Mouse (Mus musculus) olfactory bulb, adult 2 months (tissue): Measurements from ENCODE around the gene Ppp2r1b.

Experiments
- CTCF ChIP-seq: fragments of 200-500 bp; IDR thresholded peaks from 2 replicates; pipeline ENCODE4 v1.5.1; 2012; ENCODE audit warnings: low read depth, mild to moderate bottlenecking, low read length, moderate library complexity; ENCODE audit not compliant: insufficient read depth
- POLR2A ChIP-seq: fragments of 200-500 bp; IDR thresholded peaks from 2 replicates; pipeline ENCODE4 v1.6.1; 2012; ENCODE audit warnings: mild to moderate bottlenecking, low read depth, low read length, moderate library complexity; ENCODE audit not compliant: insufficient read depth

DNA sequence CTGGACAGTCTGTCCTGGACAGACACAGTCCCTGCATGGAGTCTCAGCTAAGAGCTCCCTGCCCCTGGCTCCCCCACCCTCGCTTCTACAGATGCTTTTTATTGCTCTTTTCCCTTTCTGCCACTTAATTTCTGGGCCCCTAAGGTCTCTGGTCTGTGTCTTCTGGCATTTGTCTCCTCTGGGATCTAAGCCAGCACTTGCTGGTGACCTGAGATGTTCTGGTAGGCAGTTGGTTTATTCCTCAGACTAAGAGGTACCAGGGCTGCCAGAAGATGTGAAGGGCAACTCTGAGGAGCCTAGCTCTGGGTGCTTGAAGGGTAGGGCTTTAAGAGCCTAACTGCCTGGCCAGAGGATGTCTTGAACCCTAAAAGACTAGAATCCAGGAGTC is 40.5 kb downstream of the Ppp2r1b start:
- TF ChIP-seq POLR2A (no peak), CTCF (no peak)
